Mouse (Mus musculus) midbrain, embryonic 14.5 days (tissue): ENCODE measurements at regions not wholly inside any gene's neighbourhood (a gene's known extent, or its start where the extent isn't known, plus 50 kb on each side); places are given as distances from the start of the nearest gene placed in this dataset.
"Not testable (repeated sequence)": the region's sequence is repeated elsewhere in the genome, so short reads cannot be mapped to it uniquely, and the experiment has no call there.

ENCODE experiments used
- ATAC-seq: fragments of 200-750 bp; cut with Nextera tagmentation; 2 replicates; pipeline ENCODE4 v1.8.0; 2017; ENCODE audit warnings: moderate number of reproducible peaks, moderate library complexity; ENCODE audit not compliant: low FRiP score, low TSS enrichment
- DNase-seq: peaks from one replicate; pipeline ENCODE4 v3.0.0-alpha.2; 2015
- H3K27ac ChIP-seq: fragments of 300-500 bp; sonication (generic); replicated peaks from 2 replicates; pipeline ENCODE4 v1.5.1; 2014; ENCODE audit warnings: mild to moderate bottlenecking, low read depth, low read length, moderate library complexity
- H3K27me3 ChIP-seq: fragments of 300-500 bp; sonication (generic); 2 replicates; pipeline ENCODE4 v1.6.1; 2014; ENCODE audit warnings: low read length, control low read depth, mixed read lengths; ENCODE audit not compliant: control insufficient read depth, insufficient read depth
- H3K36me3 ChIP-seq: fragments of 300-500 bp; sonication (generic); 2 replicates; pipeline ENCODE4 v1.6.1; 2014; ENCODE audit warnings: low read length, control low read depth; ENCODE audit not compliant: control insufficient read depth, insufficient read depth
- H3K4me1 ChIP-seq: fragments of 300-500 bp; sonication (generic); 2 replicates; pipeline ENCODE4 v1.6.1; 2014; ENCODE audit warnings: mild to moderate bottlenecking, antibody characterized with exemption, low read length, control low read depth; ENCODE audit not compliant: control insufficient read depth, insufficient read depth
- H3K4me2 ChIP-seq: fragments of 300-500 bp; sonication (generic); 2 replicates; pipeline ENCODE4 v1.6.1; 2014; ENCODE audit warnings: mild to moderate bottlenecking, low read length, moderate library complexity
- H3K4me3 ChIP-seq: fragments of 300-500 bp; sonication (generic); replicated peaks from 2 replicates; pipeline ENCODE4 v1.5.1; 2014; ENCODE audit warnings: low read depth, low read length
- H3K9ac ChIP-seq: fragments of 300-500 bp; sonication (generic); replicated peaks from 2 replicates; pipeline ENCODE4 v1.6.1; 2014; ENCODE audit warnings: mild to moderate bottlenecking, low read length, moderate library complexity
- H3K9me3 ChIP-seq: fragments of 300-500 bp; sonication (generic); 2 replicates; pipeline ENCODE4 v1.6.1; 2016; ENCODE audit warnings: low read length, control low read depth, mixed read lengths; ENCODE audit not compliant: control insufficient read depth
- WGBS: fragments of 180-500 bp; shearing (Covaris S2); extraction: QIAGEN DNeasy Blood & Tissue Kit; methylation state at CpG from one replicate; pipeline ENCODE4 v1.1.7; 2014; 5-methylcytosine and 5-hydroxymethylcytosine counted together

DNA sequence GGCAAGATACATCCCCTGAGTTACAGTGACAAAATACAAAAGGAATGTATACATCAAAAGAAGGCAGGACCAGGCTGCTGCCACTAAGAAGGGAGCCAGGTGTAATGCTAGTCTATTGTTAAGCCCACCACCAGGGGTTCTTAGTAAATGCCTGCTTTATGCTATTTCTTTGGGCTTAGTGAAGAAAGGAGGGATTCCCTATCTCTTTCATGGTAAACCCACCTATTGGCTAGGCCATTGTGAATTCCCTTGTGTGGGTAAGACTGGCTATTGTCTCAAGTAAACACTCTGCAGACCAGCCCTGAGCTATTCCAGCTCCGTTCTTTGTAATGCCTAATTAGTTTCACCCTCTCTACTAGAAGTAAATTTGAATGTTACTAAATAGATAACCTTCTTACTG lies 716.6 kb upstream of the 1700015G11Rik start:
- H3K9me3 ChIP-seq, H3K4me2 ChIP-seq, H3K36me3 ChIP-seq, DNase-seq, H3K4me3 ChIP-seq, H3K9ac ChIP-seq, H3K27ac ChIP-seq, ATAC-seq, H3K4me1 ChIP-seq, H3K27me3 ChIP-seq: not testable (repeated sequence)
- WGBS: 13% methylated on average over 1 of the region's 1 CpGs

DNA sequence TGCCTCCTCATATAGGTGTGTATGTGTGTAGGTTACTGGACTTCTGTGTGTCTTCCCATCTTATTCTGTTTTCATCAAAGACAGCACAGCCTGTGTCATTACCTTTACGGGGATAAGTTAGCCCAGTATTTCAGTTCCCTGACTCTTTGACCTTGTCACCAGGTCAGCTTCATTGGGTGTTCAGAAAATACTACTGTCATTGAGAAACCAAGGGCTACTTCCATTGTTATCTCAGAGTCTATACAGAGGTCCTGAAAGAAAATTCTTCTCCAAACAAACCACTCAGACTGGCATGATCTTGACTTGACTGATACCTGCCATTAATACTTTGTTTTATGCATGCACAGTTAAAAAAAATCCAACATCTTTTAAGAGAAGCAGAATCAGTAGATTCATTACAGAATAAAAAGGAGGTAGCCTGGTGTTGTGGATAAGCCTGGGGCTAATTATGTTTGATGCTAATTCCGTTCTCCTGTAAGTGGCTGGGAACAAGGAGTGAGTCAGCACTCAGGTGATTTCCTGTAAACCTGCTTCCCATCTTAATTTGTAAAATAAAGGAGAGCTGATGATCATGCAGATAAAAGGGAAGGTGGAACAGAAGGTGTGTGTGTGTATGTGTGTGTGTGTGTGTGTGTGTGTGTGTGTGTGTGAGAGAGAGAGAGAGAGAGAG lies 710.8 kb upstream of the 1700015G11Rik start:
- Histone ChIP-seq H3K4me2 (no peak overlapping the region), H3K9me3 (no peaks in the 10 kb centered on the region), H3K36me3 (no peaks in the 10 kb centered on the region), H3K27ac (no peak overlapping the region), H3K4me1 (no peaks in the 10 kb centered on the region), H3K9ac (no peak overlapping the region), H3K4me3 (no peak overlapping the region), H3K27me3 (no peaks in the 10 kb centered on the region)
- ATAC-seq (no peak), DNase-seq (no peak)
- WGBS: 79% methylated on average over 2 of the region's 2 CpGs

DNA sequence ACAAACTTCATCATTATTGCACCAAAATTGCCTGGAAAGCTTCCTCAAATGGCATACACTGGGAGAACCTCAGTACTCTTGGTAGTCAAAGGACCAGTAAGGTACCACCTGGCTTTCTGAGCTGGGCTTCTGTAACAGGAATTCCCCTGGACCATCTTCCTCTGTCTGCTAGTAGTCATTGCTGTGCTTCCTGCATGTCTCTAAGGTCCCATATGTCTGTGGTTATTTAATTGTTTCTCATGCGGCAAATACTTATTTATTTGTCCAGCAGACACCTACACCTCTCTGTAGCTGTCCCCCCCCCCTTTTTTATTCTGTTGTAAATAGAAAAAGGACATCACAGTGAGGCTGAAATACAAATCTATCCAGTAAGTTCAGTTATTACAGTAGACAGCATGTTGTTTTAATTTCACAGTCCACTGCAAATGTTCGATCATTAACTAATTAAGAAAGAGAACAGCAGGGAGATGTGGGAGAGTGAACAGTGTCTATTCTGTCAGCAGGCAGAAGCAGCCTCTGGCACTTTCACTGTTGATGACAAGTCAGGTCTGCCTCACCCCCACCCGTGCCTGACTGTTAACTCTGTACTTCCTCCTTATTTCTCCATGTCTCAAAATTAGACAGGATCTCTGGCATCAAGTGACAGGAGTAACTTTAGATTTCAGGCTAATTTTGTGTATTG lies 687.1 kb upstream of the 1700015G11Rik start:
- 70% methylated on average over 3 of the region's 3 CpGs for WGBS
- Histone ChIP-seq H3K9me3 (no peaks in the 10 kb centered on the region), H3K36me3 (no peaks in the 10 kb centered on the region), H3K4me3 (no peak overlapping the region), H3K27me3 (no peaks in the 10 kb centered on the region), H3K27ac (no peak overlapping the region), H3K9ac (no peak overlapping the region), H3K4me2 (no peak overlapping the region), H3K4me1 (no peaks in the 10 kb centered on the region)
- DNase-seq: peak; percentile 30
- no peak for ATAC-seq

DNA sequence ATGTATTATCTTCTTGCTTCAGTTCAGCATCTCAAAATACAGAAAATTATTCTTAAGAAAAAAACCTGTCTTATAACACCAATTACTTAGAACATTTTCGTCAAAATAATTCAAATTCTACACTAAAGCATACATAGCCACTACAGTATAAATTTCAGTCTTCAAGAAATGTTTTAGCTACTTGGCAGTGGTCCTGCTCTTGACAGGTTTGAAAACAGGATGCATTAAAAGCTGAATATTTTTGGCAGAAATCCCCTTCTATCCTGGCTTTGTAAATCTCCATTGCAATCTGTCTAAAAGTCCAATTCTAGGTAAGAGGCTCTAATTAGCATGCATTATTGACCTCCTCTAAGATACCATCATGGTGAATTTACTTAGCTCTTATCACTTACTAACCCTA lies 652.8 kb upstream of the 1700015G11Rik start:
- no peak overlapping the region for H3K27ac ChIP-seq
- ATAC-seq (no peak), DNase-seq (no peak)
- no peak overlapping the region for H3K4me2 ChIP-seq
- H3K36me3 ChIP-seq: no peaks in the 10 kb centered on the region
- 96% methylated on average over 1 of the region's 1 CpGs for WGBS
- H3K9me3 ChIP-seq: no peaks in the 10 kb centered on the region
- no peaks in the 10 kb centered on the region for H3K27me3 ChIP-seq
- H3K4me3 ChIP-seq: no peak overlapping the region
- no peak overlapping the region for H3K9ac ChIP-seq
- no peaks in the 10 kb centered on the region for H3K4me1 ChIP-seq
